Mouse (Mus musculus): Measurements from ENCODE around the gene Fli1. TPM values are rescaled to one million over a fixed set of nuclear protein-coding genes. Genes with fewer than 3 reads are reported as not detected.

Gene Fli1
- polyA plus RNA-seq, 1 experiment from 2014 or later, result 24.1 TPM

GRCm38 (mm10) chr9:32444453-32445201, 98.0 kb downstream of the Fli1 start:
- Histone ChIP-seq H3K36me3 (peaks cover 19% of the 10 kb centered on the region; the same call in 1 of the 2 replicates), H3K4me3 (no peak overlapping the region), H3K27ac (peak overlapping the region; percentile 80), H3K27me3 (no peaks in the 10 kb centered on the region), H3K4me1 (peaks cover 20% of the 10 kb centered on the region), H3K9me3 (no peaks in the 10 kb centered on the region), H3K9ac (no peak overlapping the region), H3K4me2 (no peak overlapping the region)
- 58% methylated on average over 6 of the region's 6 CpGs for WGBS
- ATAC-seq (ENCODE audit: insufficient number of reproducible peaks, insufficient read depth, low FRiP score, low TSS enrichment, low read depth), result no peak

- no peak; the same call in 1 of the 2 replicates for ATAC-seq (ENCODE audit: insufficient number of reproducible peaks, insufficient read depth, low FRiP score, low TSS enrichment, low read depth)
- Histone ChIP-seq H3K4me3 (no peak overlapping the region), H3K36me3 (peaks cover 19% of the 10 kb centered on the region; the same call in 1 of the 2 replicates), H3K27me3 (no peaks in the 10 kb centered on the region), H3K4me2 (no peak overlapping the region), H3K27ac (peak overlapping the region; percentile 80), H3K9ac (no peak overlapping the region), H3K4me1 (peaks cover 20% of the 10 kb centered on the region), H3K9me3 (no peaks in the 10 kb centered on the region)
- 16% methylated on average over 6 of the region's 6 CpGs for whole genome bisulfite sequencing
Observed at GRCm38 (mm10) chr9:32443817-32444216, 98.8 kb downstream of the Fli1 start.

GRCm38 (mm10) chr9:32443115-32443514, 99.5 kb downstream of the Fli1 start:
- H3K4me1 ChIP-seq, result peaks cover 20% of the 10 kb centered on the region
- no peak overlapping the region for H3K4me3 ChIP-seq
- H3K27ac ChIP-seq, result peak overlapping the region; percentile 80
- H3K9ac ChIP-seq, result no peak overlapping the region
- H3K27me3 ChIP-seq, result no peaks in the 10 kb centered on the region
- WGBS, result 57% methylated on average over 3 of the region's 3 CpGs
- ATAC-seq (ENCODE audit: insufficient number of reproducible peaks, insufficient read depth, low FRiP score, low TSS enrichment, low read depth), result no peak
- H3K4me2 ChIP-seq, result no peak overlapping the region
- peaks cover 19% of the 10 kb centered on the region; the same call in 1 of the 2 replicates for H3K36me3 ChIP-seq
- H3K9me3 ChIP-seq, result no peaks in the 10 kb centered on the region

- WGBS, result 56% methylated on average over 19 of the region's 19 CpGs
- Histone ChIP-seq H3K36me3 (peaks cover 4% of the 10 kb centered on the region; the same call in 1 of the 2 replicates), H3K4me2 (no peak overlapping the region), H3K27ac (peak overlapping the region; percentile 76), H3K9ac (no peak overlapping the region), H3K4me3 (no peak overlapping the region), H3K27me3 (no peaks in the 10 kb centered on the region; the same call in 1 of the 2 replicates), H3K4me1 (peaks cover 39% of the 10 kb centered on the region), H3K9me3 (no peaks in the 10 kb centered on the region)
- ATAC-seq (ENCODE audit: insufficient number of reproducible peaks, insufficient read depth, low FRiP score, low TSS enrichment, low read depth), result peak; percentile 52; the same call in 1 of the 2 replicates
Observed at GRCm38 (mm10) chr9:32434241-32435213, 108.1 kb downstream of the Fli1 start.

GRCm38 (mm10) chr9:32431061-32431460, 111.6 kb downstream of the Fli1 start:
- peaks cover 10% of the 10 kb centered on the region for H3K36me3 ChIP-seq
- H3K4me1 ChIP-seq, result peaks cover 32% of the 10 kb centered on the region
- 59% methylated on average over 3 of the region's 3 CpGs for WGBS
- no peaks in the 10 kb centered on the region for H3K27me3 ChIP-seq
- no peak overlapping the region for H3K4me2 ChIP-seq
- no peaks in the 10 kb centered on the region for H3K9me3 ChIP-seq
- no peak for ATAC-seq (ENCODE audit: insufficient number of reproducible peaks, insufficient read depth, low FRiP score, low TSS enrichment, low read depth)
- no peak overlapping the region for H3K27ac ChIP-seq
- no peak overlapping the region for H3K9ac ChIP-seq
- no peak overlapping the region for H3K4me3 ChIP-seq

GRCm38 (mm10) chr9:32425321-32425720, 117.3 kb downstream of the Fli1 start:
- no peak for ATAC-seq (ENCODE audit: insufficient number of reproducible peaks, insufficient read depth, low FRiP score, low TSS enrichment, low read depth)
- Histone ChIP-seq H3K4me2 (no peak overlapping the region), H3K4me3 (no peak overlapping the region), H3K36me3 (peaks cover 37% of the 10 kb centered on the region), H3K9ac (no peak overlapping the region), H3K27me3 (no peaks in the 10 kb centered on the region), H3K9me3 (no peaks in the 10 kb centered on the region), H3K27ac (no peak overlapping the region), H3K4me1 (no peaks in the 10 kb centered on the region)
- 75% methylated on average over 7 of the region's 7 CpGs for WGBS

- no peak for ATAC-seq (ENCODE audit: insufficient number of reproducible peaks, insufficient read depth, low FRiP score, low TSS enrichment, low read depth)
- Histone ChIP-seq H3K4me1 (peaks cover 12% of the 10 kb centered on the region), H3K27me3 (no peaks in the 10 kb centered on the region), H3K36me3 (peaks cover 28% of the 10 kb centered on the region), H3K9me3 (no peaks in the 10 kb centered on the region), H3K4me3 (no peak overlapping the region), H3K4me2 (no peak overlapping the region), H3K27ac (no peak overlapping the region), H3K9ac (no peak overlapping the region)
Observed at GRCm38 (mm10) chr9:32420711-32421110, 122.0 kb downstream of the Fli1 start.

GRCm38 (mm10) chr9:32417466-32418116, 125.1 kb downstream of the Fli1 start:
- H3K4me1 ChIP-seq, result peaks cover 12% of the 10 kb centered on the region
- peaks cover 9% of the 10 kb centered on the region for H3K36me3 ChIP-seq
- H3K4me3 ChIP-seq, result no peak overlapping the region
- peak overlapping the region; percentile 55 for H3K27ac ChIP-seq
- no peak overlapping the region for H3K9ac ChIP-seq
- H3K4me2 ChIP-seq, result peak overlapping the region; percentile 18; the same call in 1 of the 2 replicates
- H3K9me3 ChIP-seq, result no peaks in the 10 kb centered on the region
- 13% methylated on average over 8 of the region's 8 CpGs for WGBS
- H3K27me3 ChIP-seq, result no peaks in the 10 kb centered on the region
- no peak for ATAC-seq (ENCODE audit: insufficient number of reproducible peaks, insufficient read depth, low FRiP score, low TSS enrichment, low read depth)

- Histone ChIP-seq H3K27me3 (0 out of 2 replicates have a peak, but pooled peaks cover under 1% of the 10 kb centered on the region), H3K36me3 (no peaks in the 10 kb centered on the region), H3K4me3 (no peak overlapping the region), H3K4me2 (no peak overlapping the region), H3K9ac (no peak overlapping the region), H3K4me1 (peaks cover 12% of the 10 kb centered on the region), H3K9me3 (no peaks in the 10 kb centered on the region), H3K27ac (no peak overlapping the region)
- 89% methylated on average over 3 of the region's 3 CpGs for WGBS
- no peak for ATAC-seq (ENCODE audit: insufficient number of reproducible peaks, insufficient read depth, low FRiP score, low TSS enrichment, low read depth)
Observed at GRCm38 (mm10) chr9:32415952-32416351, 126.7 kb downstream of the Fli1 start.

GRCm38 (mm10) chr9:32414956-32415355, 127.7 kb downstream of the Fli1 start:
- Histone ChIP-seq H3K9me3 (no peaks in the 10 kb centered on the region), H3K36me3 (no peaks in the 10 kb centered on the region), H3K4me1 (peaks cover 16% of the 10 kb centered on the region), H3K4me2 (no peak overlapping the region), H3K27me3 (peaks cover 9% of the 10 kb centered on the region; the same call in 1 of the 2 replicates), H3K27ac (no peak overlapping the region), H3K4me3 (no peak overlapping the region), H3K9ac (no peak overlapping the region)
- no peak for ATAC-seq (ENCODE audit: insufficient number of reproducible peaks, insufficient read depth, low FRiP score, low TSS enrichment, low read depth)
- 83% methylated on average over 1 of the region's 1 CpGs for WGBS
